Mouse (Mus musculus): ENCODE results near the gene Atrnl1. TPM values are rescaled to one million over a fixed set of nuclear protein-coding genes. Genes with fewer than 3 reads are reported as not detected.

The Atrnl1 gene
- polyA plus RNA-seq, 1 experiment from 2014 or later, result 5.6 TPM

- no peak overlapping the region for H3K4me2 ChIP-seq
- no peaks in the 10 kb centered on the region for H3K36me3 ChIP-seq (ENCODE audit: control insufficient read depth, insufficient read depth, low read length)
- 89% methylated on average over 14 of the region's 14 CpGs for WGBS
- H3K4me1 ChIP-seq (ENCODE audit: control insufficient read depth, insufficient read depth, low read length), result no peaks in the 10 kb centered on the region
- ATAC-seq (ENCODE audit: low FRiP score), result no peak
- H3K4me3 ChIP-seq (ENCODE audit: low read depth, low read length), result no peak overlapping the region
- no peaks in the 10 kb centered on the region for H3K9me3 ChIP-seq (ENCODE audit: control insufficient read depth, low read length)
- no peak for DNase-seq (ENCODE audit: low spot score, missing footprints)
- H3K27ac ChIP-seq (ENCODE audit: low read depth, low read length), result no peak overlapping the region
- no peaks in the 10 kb centered on the region for H3K27me3 ChIP-seq (ENCODE audit: control insufficient read depth, insufficient read depth, low read length)
- no peak overlapping the region for H3K9ac ChIP-seq (ENCODE audit: low read length)
Measured at GRCm38 (mm10) chr19:58023216-58023825, 412.5 kb downstream of the Atrnl1 start.

GRCm38 (mm10) chr19:58025053-58025452 is 414.2 kb downstream of the Atrnl1 start:
- Histone ChIP-seq H3K4me2 (no peak overlapping the region), H3K4me1 (ENCODE audit: control insufficient read depth, insufficient read depth, low read length) (no peaks in the 10 kb centered on the region), H3K27ac (ENCODE audit: low read depth, low read length) (no peak overlapping the region), H3K9me3 (ENCODE audit: control insufficient read depth, low read length) (no peaks in the 10 kb centered on the region), H3K27me3 (ENCODE audit: control insufficient read depth, insufficient read depth, low read length) (no peaks in the 10 kb centered on the region), H3K4me3 (ENCODE audit: low read depth, low read length) (no peak overlapping the region), H3K36me3 (ENCODE audit: control insufficient read depth, insufficient read depth, low read length) (no peaks in the 10 kb centered on the region), H3K9ac (ENCODE audit: low read length) (no peak overlapping the region)
- DNase-seq (ENCODE audit: low spot score, missing footprints), result no peak
- ATAC-seq (ENCODE audit: low FRiP score), result no peak
- 83% methylated on average over 2 of the region's 2 CpGs for WGBS

- Histone ChIP-seq H3K4me2 (no peak overlapping the region), H3K9ac (ENCODE audit: low read length) (no peak overlapping the region), H3K36me3 (ENCODE audit: control insufficient read depth, insufficient read depth, low read length) (no peaks in the 10 kb centered on the region), H3K9me3 (ENCODE audit: control insufficient read depth, low read length) (no peaks in the 10 kb centered on the region), H3K4me3 (ENCODE audit: low read depth, low read length) (no peak overlapping the region), H3K27me3 (ENCODE audit: control insufficient read depth, insufficient read depth, low read length) (no peaks in the 10 kb centered on the region), H3K27ac (ENCODE audit: low read depth, low read length) (no peak overlapping the region), H3K4me1 (ENCODE audit: control insufficient read depth, insufficient read depth, low read length) (no peaks in the 10 kb centered on the region)
- no peak for DNase-seq (ENCODE audit: low spot score, missing footprints)
- 43% methylated on average over 2 of the region's 2 CpGs for WGBS
- ATAC-seq (ENCODE audit: low FRiP score), result no peak
Measured at GRCm38 (mm10) chr19:58029661-58030060, 418.8 kb downstream of the Atrnl1 start.

- 90% methylated on average over 5 of the region's 5 CpGs for WGBS
- no peak for DNase-seq (ENCODE audit: low spot score, missing footprints)
- Histone ChIP-seq H3K4me2 (no peak overlapping the region), H3K4me3 (ENCODE audit: low read depth, low read length) (no peak overlapping the region), H3K27me3 (ENCODE audit: control insufficient read depth, insufficient read depth, low read length) (no peaks in the 10 kb centered on the region), H3K27ac (ENCODE audit: low read depth, low read length) (no peak overlapping the region), H3K36me3 (ENCODE audit: control insufficient read depth, insufficient read depth, low read length) (no peaks in the 10 kb centered on the region), H3K9ac (ENCODE audit: low read length) (no peak overlapping the region), H3K4me1 (ENCODE audit: control insufficient read depth, insufficient read depth, low read length) (no peaks in the 10 kb centered on the region), H3K9me3 (ENCODE audit: control insufficient read depth, low read length) (no peaks in the 10 kb centered on the region)
- no peak for ATAC-seq (ENCODE audit: low FRiP score)
Measured at GRCm38 (mm10) chr19:58033241-58033640, 422.4 kb downstream of the Atrnl1 start.

GRCm38 (mm10) chr19:58036166-58036565 is 425.3 kb downstream of the Atrnl1 start:
- ATAC-seq (ENCODE audit: low FRiP score), result no peak
- Histone ChIP-seq H3K27me3 (ENCODE audit: control insufficient read depth, insufficient read depth, low read length) (no peaks in the 10 kb centered on the region), H3K4me1 (ENCODE audit: control insufficient read depth, insufficient read depth, low read length) (no peaks in the 10 kb centered on the region), H3K36me3 (ENCODE audit: control insufficient read depth, insufficient read depth, low read length) (no peaks in the 10 kb centered on the region), H3K9ac (ENCODE audit: low read length) (no peak overlapping the region), H3K4me2 (no peak overlapping the region), H3K4me3 (ENCODE audit: low read depth, low read length) (no peak overlapping the region), H3K27ac (ENCODE audit: low read depth, low read length) (no peak overlapping the region), H3K9me3 (ENCODE audit: control insufficient read depth, low read length) (no peaks in the 10 kb centered on the region)
- DNase-seq (ENCODE audit: low spot score, missing footprints), result no peak
- 82% methylated on average over 3 of the region's 3 CpGs for WGBS

DNA sequence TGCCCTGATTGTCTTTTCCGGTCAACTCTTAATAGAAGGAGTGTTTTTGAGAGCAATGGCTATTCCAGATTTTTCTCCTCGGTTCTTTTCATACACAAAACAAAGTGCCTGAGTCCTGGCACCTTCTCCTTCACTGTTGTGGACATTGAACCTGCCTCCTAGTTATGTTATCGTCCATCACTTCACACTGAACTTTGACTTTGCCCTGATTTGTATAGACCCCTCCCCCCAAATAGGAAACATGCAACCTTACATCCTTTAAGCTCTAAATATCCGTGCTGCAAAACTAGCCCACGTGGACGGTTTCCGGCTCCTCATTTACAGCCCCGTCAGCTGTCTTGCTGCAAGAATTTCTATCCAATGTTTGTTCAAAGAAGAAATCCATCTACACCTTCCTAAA is 432.3 kb downstream of the Atrnl1 start:
- no peak for ATAC-seq (ENCODE audit: low FRiP score)
- no peak overlapping the region for H3K27ac ChIP-seq (ENCODE audit: low read depth, low read length)
- no peaks in the 10 kb centered on the region for H3K27me3 ChIP-seq (ENCODE audit: control insufficient read depth, insufficient read depth, low read length)
- no peaks in the 10 kb centered on the region for H3K9me3 ChIP-seq (ENCODE audit: control insufficient read depth, low read length)
- H3K4me2 ChIP-seq, result no peak overlapping the region
- H3K4me1 ChIP-seq (ENCODE audit: control insufficient read depth, insufficient read depth, low read length), result no peaks in the 10 kb centered on the region
- WGBS, result 94% methylated on average over 8 of the region's 8 CpGs
- peak; percentile 12 for DNase-seq (ENCODE audit: low spot score, missing footprints)
- H3K4me3 ChIP-seq (ENCODE audit: low read depth, low read length), result no peak overlapping the region
- H3K9ac ChIP-seq (ENCODE audit: low read length), result no peak overlapping the region
- H3K36me3 ChIP-seq (ENCODE audit: control insufficient read depth, insufficient read depth, low read length), result no peaks in the 10 kb centered on the region

DNA sequence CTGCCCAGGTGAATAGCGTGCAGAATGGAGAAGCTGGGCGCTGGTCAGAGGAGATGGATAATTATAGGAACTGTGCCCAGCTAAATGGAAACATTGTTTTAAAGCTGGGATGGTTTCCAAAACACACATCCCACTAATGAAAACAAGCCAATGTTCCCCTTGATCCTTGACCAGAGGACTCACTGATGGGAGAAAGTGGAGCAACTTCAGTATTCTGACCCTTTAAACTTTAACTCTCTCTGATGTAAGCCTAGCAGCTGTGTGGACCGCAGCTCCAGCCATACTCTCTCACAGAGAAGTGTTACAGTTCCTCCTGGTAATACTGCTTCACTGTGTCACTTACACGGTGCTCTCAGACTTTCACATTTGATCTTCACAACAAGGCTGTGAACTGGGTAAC is 432.7 kb downstream of the Atrnl1 start:
- Histone ChIP-seq H3K4me3 (ENCODE audit: low read depth, low read length) (no peak overlapping the region), H3K36me3 (ENCODE audit: control insufficient read depth, insufficient read depth, low read length) (no peaks in the 10 kb centered on the region), H3K27ac (ENCODE audit: low read depth, low read length) (no peak overlapping the region), H3K4me2 (no peak overlapping the region), H3K4me1 (ENCODE audit: control insufficient read depth, insufficient read depth, low read length) (no peaks in the 10 kb centered on the region), H3K27me3 (ENCODE audit: control insufficient read depth, insufficient read depth, low read length) (no peaks in the 10 kb centered on the region), H3K9ac (ENCODE audit: low read length) (no peak overlapping the region), H3K9me3 (ENCODE audit: control insufficient read depth, low read length) (no peaks in the 10 kb centered on the region)
- ATAC-seq (ENCODE audit: low FRiP score) (no peak), DNase-seq (ENCODE audit: low spot score, missing footprints) (peak; percentile 60)
- WGBS, result 82% methylated on average over 4 of the region's 4 CpGs

DNA sequence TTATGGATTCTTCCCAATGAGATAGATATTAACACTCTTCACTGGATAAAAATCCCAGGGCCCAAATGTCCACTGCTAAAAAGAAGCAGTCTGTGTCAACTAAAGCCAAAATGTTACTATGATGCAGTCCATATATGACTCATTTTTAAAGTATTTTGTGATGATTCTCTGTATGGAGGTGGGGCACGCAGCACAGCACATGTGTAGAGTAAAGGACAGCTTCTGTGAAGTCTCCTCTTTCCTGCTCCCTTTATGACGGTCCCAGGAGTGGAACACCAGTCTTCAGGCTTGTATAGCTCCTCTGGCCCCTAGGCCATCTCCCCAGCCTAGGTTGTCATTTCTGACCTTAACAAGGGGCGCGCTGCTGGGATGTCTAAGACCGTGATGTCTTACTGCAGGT is 434.0 kb downstream of the Atrnl1 start:
- WGBS, result 91% methylated on average over 5 of the region's 5 CpGs
- DNase-seq (ENCODE audit: low spot score, missing footprints) (no peak), ATAC-seq (ENCODE audit: low FRiP score) (no peak)
- H3K36me3 ChIP-seq (ENCODE audit: control insufficient read depth, insufficient read depth, low read length), result no peaks in the 10 kb centered on the region
- H3K4me3 ChIP-seq (ENCODE audit: low read depth, low read length), result no peak overlapping the region
- no peaks in the 10 kb centered on the region for H3K27me3 ChIP-seq (ENCODE audit: control insufficient read depth, insufficient read depth, low read length)
- no peaks in the 10 kb centered on the region for H3K9me3 ChIP-seq (ENCODE audit: control insufficient read depth, low read length)
- H3K27ac ChIP-seq (ENCODE audit: low read depth, low read length), result no peak overlapping the region
- H3K9ac ChIP-seq (ENCODE audit: low read length), result no peak overlapping the region
- no peak overlapping the region for H3K4me2 ChIP-seq
- no peaks in the 10 kb centered on the region for H3K4me1 ChIP-seq (ENCODE audit: control insufficient read depth, insufficient read depth, low read length)

DNA sequence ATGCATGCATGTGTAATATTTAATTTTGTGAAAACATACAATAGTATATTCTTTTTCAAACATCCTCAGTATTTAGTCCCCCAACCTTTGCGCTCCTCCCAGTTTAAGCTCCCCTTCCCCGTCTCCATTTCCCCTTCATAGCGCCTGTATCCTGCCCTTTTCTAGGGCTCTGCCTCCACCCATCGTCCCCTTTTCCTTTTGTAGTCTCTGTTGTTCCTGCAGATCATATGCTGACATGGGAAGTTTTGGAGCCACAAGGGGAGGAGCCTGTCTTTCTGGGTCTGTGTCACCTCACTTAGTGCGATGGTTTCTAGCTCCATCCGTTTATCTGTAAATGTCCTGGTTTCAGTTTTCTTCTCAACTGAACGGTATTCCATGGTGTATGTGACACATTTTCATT is 435.8 kb downstream of the Atrnl1 start:
- no peaks in the 10 kb centered on the region for H3K9me3 ChIP-seq (ENCODE audit: control insufficient read depth, low read length)
- H3K27ac ChIP-seq (ENCODE audit: low read depth, low read length), result no peak overlapping the region
- 81% methylated on average over 7 of the region's 7 CpGs for WGBS
- H3K36me3 ChIP-seq (ENCODE audit: control insufficient read depth, insufficient read depth, low read length), result no peaks in the 10 kb centered on the region
- no peaks in the 10 kb centered on the region for H3K4me1 ChIP-seq (ENCODE audit: control insufficient read depth, insufficient read depth, low read length)
- no peak for ATAC-seq (ENCODE audit: low FRiP score)
- DNase-seq (ENCODE audit: low spot score, missing footprints), result peak; percentile 51
- H3K9ac ChIP-seq (ENCODE audit: low read length), result no peak overlapping the region
- no peak overlapping the region for H3K4me2 ChIP-seq
- no peaks in the 10 kb centered on the region for H3K27me3 ChIP-seq (ENCODE audit: control insufficient read depth, insufficient read depth, low read length)
- no peak overlapping the region for H3K4me3 ChIP-seq (ENCODE audit: low read depth, low read length)
